ENCODE assay signal across 8 mouse cellular contexts in genomic region chr5:137628498-137629305, GRCm38 (mm10). TPM values are rescaled to one million over a fixed set of nuclear protein-coding genes. Genes with fewer than 3 reads are reported as not detected.
DNase-seq lines count a peak whose midpoint lies in the region; ATAC-seq lines count a peak whose summit lies in the region.

Fbxo24 (minus strand) TSS chr5:137629002.
Lrch4 (plus strand) TSS chr5:137629121.
Gm20605 (plus strand) TSS chr5:137629175.

- peak; percentile 86 for ATAC-seq in CD4-positive, CD25-positive, alpha-beta regulatory T cell, adult 4 months
- ATAC-seq in heart, embryonic 14.5 days (ENCODE audit: insufficient number of reproducible peaks, insufficient read depth, low FRiP score, low read depth), result peak; percentile 96
- ATAC-seq in liver, embryonic 13.5 days (ENCODE audit: low read depth), result peak; percentile 92
- ATAC-seq in stomach, embryonic 16.5 days (ENCODE audit: insufficient read depth, low FRiP score), result peak; percentile 97

- DNase-seq in c-Kit-negative CD71-positive TER-119-positive erythroid progenitor cells, embryonic 14.5 days (ENCODE audit: low read depth, low spot score), result peak; percentile 99
- DNase-seq in fibroblast of lung, adult 2 months (ENCODE audit: low read depth), result peak; percentile 100
- DNase-seq in kidney, postnatal 14 days, result peak; percentile 100
- peak; percentile 99 for DNase-seq in liver, embryonic 13.5 days
- peak; percentile 98 for DNase-seq in neural tube, embryonic 10.5 days (ENCODE audit: extremely low spot score, low spot score)

- no peaks in the 10 kb centered on the region for H3K9me3 ChIP-seq in heart, embryonic 14.5 days (ENCODE audit: control insufficient read depth, low read length)
- no peaks in the 10 kb centered on the region for H3K9me3 ChIP-seq in liver, embryonic 13.5 days (replicated peaks)
- no peaks in the 10 kb centered on the region for H3K9me3 ChIP-seq in stomach, embryonic 16.5 days (replicated peaks; ENCODE audit: control insufficient read depth, low read length)

- no peaks in the 10 kb centered on the region for H3K27me3 ChIP-seq in heart, embryonic 14.5 days (ENCODE audit: control insufficient read depth, insufficient read depth, low read length)
- no peaks in the 10 kb centered on the region for H3K27me3 ChIP-seq in liver, embryonic 13.5 days
- no peaks in the 10 kb centered on the region for H3K27me3 ChIP-seq in stomach, embryonic 16.5 days (ENCODE audit: control insufficient read depth, insufficient read depth, low read length)

- H3K4me3 ChIP-seq in heart, embryonic 14.5 days (ENCODE audit: control insufficient read depth in 1 of 2, insufficient read depth in 1 of 2, low read depth in 1 of 2, low read length in 2 of 2), result peak within 1 kb of the TSS; percentile 87 to 89
- H3K4me3 ChIP-seq in liver, embryonic 13.5 days (replicated peaks), result peak within 1 kb of the TSS; percentile 93
- peak within 1 kb of the TSS; percentile 66 for H3K4me3 ChIP-seq in stomach, embryonic 16.5 days (replicated peaks; ENCODE audit: low read length)

- peak within 1 kb of the TSS; percentile 95 for H3K9ac ChIP-seq in heart, embryonic 14.5 days (ENCODE audit: low read length)
- peak within 1 kb of the TSS; percentile 91 for H3K9ac ChIP-seq in liver, embryonic 13.5 days
- peak within 1 kb of the TSS; percentile 76 for H3K9ac ChIP-seq in stomach, embryonic 16.5 days (ENCODE audit: low read length)

- H3K36me3 ChIP-seq in heart, embryonic 14.5 days (ENCODE audit: control insufficient read depth, insufficient read depth, low read length), result peaks cover 17% of the 10 kb centered on the region
- peaks cover 11% of the 10 kb centered on the region for H3K36me3 ChIP-seq in liver, embryonic 13.5 days
- no peaks in the 10 kb centered on the region for H3K36me3 ChIP-seq in stomach, embryonic 16.5 days (ENCODE audit: control insufficient read depth, insufficient read depth, low read length)

- peak within 1 kb of the TSS; percentile 96 for H3K4me2 ChIP-seq in heart, embryonic 14.5 days (ENCODE audit: low read length)
- peak within 1 kb of the TSS; percentile 97 for H3K4me2 ChIP-seq in liver, embryonic 13.5 days
- H3K4me2 ChIP-seq in stomach, embryonic 16.5 days (ENCODE audit: low read depth, low read length), result peak within 1 kb of the TSS; percentile 92

- H3K27ac ChIP-seq in heart, embryonic 14.5 days (replicated peaks in 1 of 2; ENCODE audit: control insufficient read depth in 1 of 2, insufficient read depth in 1 of 2, low read depth in 2 of 2, low read length in 2 of 2), result peak within 1 kb of the TSS; percentile 93 to 95
- peak within 1 kb of the TSS; percentile 97 for H3K27ac ChIP-seq in liver, embryonic 13.5 days
- peak within 1 kb of the TSS; percentile 94 for H3K27ac ChIP-seq in stomach, embryonic 16.5 days (ENCODE audit: low read length)

- 1% methylated on average over 45 of the region's 46 CpGs for WGBS in heart, embryonic 14.5 days
- under 1% methylated on average over 46 of the region's 46 CpGs for WGBS in liver, embryonic 13.5 days (ENCODE audit: insufficient replicate concordance)
- WGBS in stomach, embryonic 16.5 days, result under 1% methylated on average over 46 of the region's 46 CpGs

- peaks cover 21 to 29% of the 10 kb centered on the region in 2 experiments for H3K4me1 ChIP-seq in heart, embryonic 14.5 days (ENCODE audit: control insufficient read depth in 2 of 2, insufficient read depth in 2 of 2, low read length in 2 of 2)
- H3K4me1 ChIP-seq in liver, embryonic 13.5 days (replicated peaks), result peaks cover 55% of the 10 kb centered on the region
- H3K4me1 ChIP-seq in stomach, embryonic 16.5 days (ENCODE audit: control insufficient read depth, insufficient read depth, low read length), result peaks cover 45% of the 10 kb centered on the region

RNA-seq across cellular contexts. Expression of gene Fbxo24, which starts in this region (rescaled TPM):
- polyA plus RNA-seq in CD4-positive, CD25-positive, alpha-beta regulatory T cell, adult 4 months (2017; shearing (Covaris generic)), result under 1 TPM; 0.46 to 0.49 TPM
- 0.20 TPM in 1 of 2 replicates, not detected in the other for polyA plus RNA-seq in heart, embryonic 14.5 days (2014; fragmentation: Nextera tagmentation; extraction: Ambion mirVana)
- 0.08 TPM in 1 of 2 replicates, not detected in the other for polyA plus RNA-seq in liver, embryonic 13.5 days (2015; fragmentation: Nextera tagmentation; extraction: Ambion mirVana)
- polyA plus RNA-seq in stomach, embryonic 16.5 days (2015; fragmentation: Nextera tagmentation; extraction: Ambion mirVana), result 0.09 and 0.27 TPM in 2 replicates

RNA-seq across cellular contexts. Expression of gene Lrch4, which starts in this region (rescaled TPM):
- polyA plus RNA-seq in CD4-positive, CD25-positive, alpha-beta regulatory T cell, adult 4 months (2017; shearing (Covaris generic)), result 10 to 100 TPM; 46.5 to 81.2 TPM
- 22.7 and 23.9 TPM in 2 replicates for polyA plus RNA-seq in heart, embryonic 14.5 days (2014; fragmentation: Nextera tagmentation; extraction: Ambion mirVana)
- 24.8 and 32.0 TPM in 2 replicates for polyA plus RNA-seq in liver, embryonic 13.5 days (2015; fragmentation: Nextera tagmentation; extraction: Ambion mirVana)
- 36.4 and 39.4 TPM in 2 replicates for polyA plus RNA-seq in stomach, embryonic 16.5 days (2015; fragmentation: Nextera tagmentation; extraction: Ambion mirVana)

RNA-seq across cellular contexts. Expression of gene Gm20605, which starts in this region (rescaled TPM):
- 10 to 100 TPM; 11.5 to 15.5 TPM for polyA plus RNA-seq in CD4-positive, CD25-positive, alpha-beta regulatory T cell, adult 4 months (2017; shearing (Covaris generic))
- 5.2 and 5.6 TPM in 2 replicates for polyA plus RNA-seq in heart, embryonic 14.5 days (2014; fragmentation: Nextera tagmentation; extraction: Ambion mirVana)
- 3.4 and 4.1 TPM in 2 replicates for polyA plus RNA-seq in liver, embryonic 13.5 days (2015; fragmentation: Nextera tagmentation; extraction: Ambion mirVana)
- 9.4 and 12.2 TPM in 2 replicates for polyA plus RNA-seq in stomach, embryonic 16.5 days (2015; fragmentation: Nextera tagmentation; extraction: Ambion mirVana)

Comparison
In these comparisons a context has a peak if more than half of its experiments do, and no peak if none do; other contexts are left out.
1. Peak in every context shown above with its lines: DNase-seq, ATAC-seq, H3K4me3 ChIP-seq and H3K27ac ChIP-seq.